Mouse (Mus musculus) bone marrow, adult 2 months (tissue): Measurements from ENCODE around the gene Mex3b.

Source experiments
- CTCF ChIP-seq: fragments of 200-500 bp; IDR thresholded peaks from 2 replicates; pipeline ENCODE4 v1.5.1; 2011; ENCODE audit warnings: low read length, control low read depth; ENCODE audit not compliant: control insufficient read depth, insufficient read depth
- POLR2A ChIP-seq: fragments of 200-500 bp; IDR thresholded peaks from 2 replicates; pipeline ENCODE4 v1.6.1; 2011; ENCODE audit warnings: low read depth, mild to moderate bottlenecking, control low read depth, low read length, borderline replicate concordance; ENCODE audit not compliant: control insufficient read depth

GRCm38 (mm10) chr7:82858611-82859010, 8.5 kb upstream of the Mex3b start:
- TF ChIP-seq POLR2A (no peak), CTCF (no peak)
